Mouse (Mus musculus) hindbrain, embryonic 12.5 days (tissue): ENCODE measurements around the gene Ttc32. TPM values are rescaled to one million over a fixed set of nuclear protein-coding genes. Genes with fewer than 3 reads are reported as not detected.

Source experiments
- polyA plus RNA-seq: library from polyadenylated mRNA; unstranded; fragments of >200 nt; fragmentation: Nextera tagmentation; extraction: Ambion mirVana; gene quantifications from 2 replicates; pipeline ENCODE4 v1.2.1, GENCODE M21; 2016

Gene Ttc32
- polyA plus RNA-seq, 1 experiment from 2014 or later, result 13.1 TPM

Other genes starting within 250 kb of the Ttc32 start
- gene Laptm4a, start 108.3 kb upstream of the Ttc32 start, polyA plus RNA-seq, result 222 and 249 TPM in 2 replicates
- gene Matn3, start 82.1 kb upstream of the Ttc32 start, polyA plus RNA-seq, result 1.6 and 5.9 TPM in 2 replicates
- 26.1 and 26.4 TPM in 2 replicates for gene Wdr35, start 56.1 kb upstream of the Ttc32 start, polyA plus RNA-seq